Mouse (Mus musculus): ENCODE data around the gene Dhrs4.

- no peak for TF ChIP-seq GATA1 (IDR thresholded peaks at IDR 0.05; ENCODE audit: low read length)
- no peak for TF ChIP-seq TAL1 (IDR thresholded peaks at IDR 0.05; ENCODE audit: low read length)
Observed at GRCm38 (mm10) chr14:55492103-55492502, 13.5 kb downstream of the Dhrs4 start.

Measured in erythroblast, embryonic 14.5 days (primary cell).